Mouse (Mus musculus): ENCODE measurements around the gene Ccdc84. TPM values are rescaled to one million over a fixed set of nuclear protein-coding genes. Genes with fewer than 3 reads are reported as not detected.
"Not testable (repeated sequence)": the region's sequence is repeated elsewhere in the genome, so short reads cannot be mapped to it uniquely, and the experiment has no call there.

Gene Ccdc84
- total RNA-seq, 2 experiments from 2014 or later = 14.7 to 18.9 TPM

DNA sequence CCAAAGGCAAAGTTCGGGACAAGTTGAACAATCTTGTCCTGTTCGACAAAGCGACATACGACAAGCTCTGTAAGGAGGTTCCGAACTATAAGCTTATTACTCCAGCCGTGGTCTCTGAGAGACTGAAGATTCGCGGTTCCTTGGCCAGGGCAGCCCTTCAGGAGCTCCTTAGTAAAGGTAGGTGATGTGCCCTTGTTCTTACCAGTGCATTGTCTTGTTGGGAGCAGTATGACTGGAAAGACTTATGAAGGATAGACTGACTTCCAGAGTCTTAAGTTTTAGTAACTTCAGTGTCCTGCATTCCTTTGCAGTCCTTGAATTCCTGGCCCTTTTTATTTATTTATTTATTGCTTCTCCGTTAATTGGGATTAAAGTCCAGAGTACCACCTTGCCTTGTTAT lies 9.7 kb downstream of the Ccdc84 start:
- not testable (repeated sequence) for DNase-seq

DNA sequence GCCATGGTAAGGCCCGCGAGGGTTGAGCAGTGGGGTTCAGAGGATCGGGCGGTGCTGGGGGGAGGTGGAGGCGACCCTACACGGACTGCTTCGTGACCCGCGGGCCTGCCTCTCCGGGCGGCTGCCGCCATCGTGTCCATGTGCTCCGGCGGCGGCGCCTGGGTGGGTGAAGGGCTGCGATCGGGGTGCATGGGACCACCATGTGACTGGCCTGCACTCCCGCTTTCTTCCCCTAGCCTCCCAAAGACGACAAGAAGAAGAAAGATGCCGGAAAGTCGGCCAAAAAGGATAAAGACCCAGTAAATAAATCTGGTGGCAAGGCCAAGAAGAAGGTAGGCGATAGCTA lies 10.6 kb downstream of the Ccdc84 start:
- no peak for DNase-seq

DNA sequence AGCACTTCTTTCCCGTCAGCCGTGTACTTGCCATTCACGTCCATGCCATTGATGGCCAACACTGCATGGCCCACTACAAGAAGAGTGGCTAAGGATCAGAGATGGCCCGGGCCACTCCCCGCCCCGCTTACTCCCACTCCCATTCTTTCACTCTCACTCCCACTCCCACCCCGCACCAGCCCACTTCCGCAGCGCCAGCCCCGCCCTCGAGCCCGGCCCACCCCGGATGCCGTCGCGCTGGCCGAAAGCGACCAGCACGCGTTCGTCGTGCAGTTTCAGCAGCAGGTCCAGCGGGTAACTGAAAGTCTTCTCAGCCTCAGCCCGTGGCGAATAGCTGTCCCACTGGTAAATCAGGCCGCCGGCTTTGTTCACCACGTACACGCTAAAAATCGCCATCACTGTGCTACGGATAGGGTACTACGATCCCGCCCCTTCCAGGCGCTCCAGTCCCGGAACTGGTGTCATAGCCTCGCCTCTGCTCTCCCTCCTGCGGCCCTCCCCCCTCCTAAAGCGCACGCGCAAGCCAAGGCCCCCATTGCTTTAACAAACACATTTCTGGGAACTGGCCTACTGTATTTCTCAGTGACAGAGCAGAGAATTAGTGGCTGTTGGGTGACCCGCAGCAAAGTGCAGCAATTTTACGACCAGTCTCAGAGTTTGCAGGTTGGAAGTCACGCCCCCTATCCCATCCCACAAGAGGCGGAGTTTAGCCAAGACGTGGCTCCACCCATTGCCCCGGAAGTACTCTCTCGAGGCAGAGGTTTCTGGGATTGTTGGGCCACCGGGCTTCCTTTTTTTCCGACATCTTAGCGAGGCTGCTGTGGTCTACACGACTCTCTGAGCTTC lies 11.2 kb downstream of the Ccdc84 start, which contains the start of the genes Rps25 and Trappc4:
TSS of gene Rps25 (plus strand) at position 234 of the 846 bp plus-strand sequence.
TSS of gene Trappc4 (minus strand) at position 695 of the 846 bp plus-strand sequence.
- peak; percentile 93 to 95 for DNase-seq

GRCm38 (mm10) chr9:44405011-44405410 lies 13.4 kb downstream of the Ccdc84 start:
- DNase-seq = no peak

DNA sequence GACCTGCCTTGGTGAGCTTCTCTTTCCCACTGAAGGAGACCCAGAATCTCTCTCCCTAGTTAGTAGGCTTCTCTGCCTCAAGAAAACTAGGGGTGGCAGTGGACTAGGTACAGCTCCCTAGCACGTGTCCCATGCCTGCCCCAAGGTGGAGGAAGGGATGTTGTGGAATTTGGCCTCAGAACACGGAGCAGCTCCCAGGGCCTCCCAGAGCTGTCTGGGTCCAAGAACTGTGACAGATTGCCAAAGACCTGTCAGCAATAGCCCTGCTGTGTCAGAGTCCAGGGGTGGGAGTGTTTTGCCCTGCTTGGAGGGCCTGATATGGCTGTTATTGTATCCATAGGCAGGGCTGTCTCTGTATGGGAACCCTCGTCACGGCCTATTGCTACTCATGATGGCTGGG lies 17.3 kb downstream of the Ccdc84 start:
- peak in 1 of 2 experiments; percentile 49 for DNase-seq

- DNase-seq = no peak
These were observed 18.6 kb downstream of the Ccdc84 start for GRCm38 (mm10) chr9:44399795-44400114.

DNA sequence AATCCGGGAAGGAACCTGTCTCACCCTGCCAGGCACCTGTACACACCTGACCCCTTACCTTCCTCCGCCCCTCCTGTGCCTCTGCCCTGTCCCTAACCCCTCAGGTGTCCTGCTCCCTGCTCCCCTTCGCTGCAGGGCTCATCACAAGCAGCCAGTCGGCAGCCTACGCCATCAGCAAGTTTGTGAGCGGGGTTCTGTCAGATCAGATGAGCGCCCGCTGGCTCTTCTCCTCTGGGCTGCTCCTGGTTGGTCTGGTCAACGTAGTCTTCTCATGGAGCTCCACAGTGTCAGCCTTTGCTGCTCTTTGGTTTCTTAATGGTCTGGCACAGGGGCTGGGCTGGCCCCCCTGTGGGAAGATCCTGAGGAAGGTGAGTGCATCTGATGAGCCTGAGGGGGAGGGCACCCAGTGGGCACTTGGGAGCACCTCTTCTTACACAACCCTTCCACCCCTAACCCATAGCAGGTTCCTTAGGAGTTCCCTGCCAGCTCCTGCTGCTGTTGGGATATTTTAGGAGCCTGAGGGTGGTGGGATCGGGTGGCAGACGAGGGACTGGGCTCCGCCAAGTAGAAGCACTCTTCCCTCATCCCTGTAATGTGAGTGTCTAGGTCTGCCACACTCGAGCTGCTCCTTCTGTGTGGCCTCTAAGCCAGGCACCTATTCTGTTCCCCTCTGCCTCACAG lies 19.1 kb downstream of the Ccdc84 start:
- DNase-seq = no peak

DNA sequence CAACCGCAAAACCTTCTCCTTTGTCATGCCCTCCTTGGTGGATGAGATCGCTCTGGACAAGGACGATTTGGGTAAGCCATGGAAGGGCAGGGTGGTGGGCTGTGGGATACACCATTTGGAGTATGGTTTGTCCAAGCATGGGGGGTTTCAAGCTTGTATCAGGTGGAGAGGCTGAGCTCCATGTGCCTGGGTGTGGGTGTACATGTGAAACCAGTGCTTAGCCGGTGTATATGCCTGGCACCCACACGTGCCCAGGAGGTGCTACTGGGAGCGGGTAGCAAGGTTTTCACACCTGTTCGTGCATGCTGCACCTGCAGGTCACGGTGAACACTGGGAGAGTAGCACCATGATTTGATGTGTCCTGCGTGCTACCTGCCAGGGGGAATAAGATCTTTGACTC lies 19.8 kb downstream of the Ccdc84 start:
- no peak for DNase-seq

GRCm38 (mm10) chr9:44398087-44398486 lies 20.3 kb downstream of the Ccdc84 start:
- DNase-seq = no peak

GRCm38 (mm10) chr9:44396684-44397411 lies 21.5 kb downstream of the Ccdc84 start, which contains the start of gene Slc37a4:
Slc37a4 (plus strand) TSS chr9:44396852.
- DNase-seq = peak; percentile 99

DNA sequence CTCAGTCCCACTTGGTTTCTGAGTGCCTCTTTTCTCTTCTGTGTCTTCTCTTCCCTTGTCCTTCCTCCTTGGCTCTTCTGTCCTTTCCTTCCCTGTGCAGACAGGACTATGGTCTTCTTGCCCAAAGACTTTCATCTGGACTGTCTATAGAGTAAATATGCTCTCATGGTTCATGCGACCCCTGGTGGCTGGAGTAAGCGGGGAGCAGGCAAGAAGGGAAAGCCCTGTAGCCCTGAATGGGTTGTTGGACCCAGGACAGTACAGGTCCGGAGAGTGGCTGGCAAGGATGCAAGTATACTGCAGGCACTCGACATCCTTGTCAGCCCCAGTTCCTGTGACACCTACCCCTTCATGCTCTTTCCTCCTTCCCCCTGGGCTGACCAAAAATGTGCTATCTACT lies 26.9 kb downstream of the Ccdc84 start:
- peak; percentile 78 to 87 for DNase-seq

DNA sequence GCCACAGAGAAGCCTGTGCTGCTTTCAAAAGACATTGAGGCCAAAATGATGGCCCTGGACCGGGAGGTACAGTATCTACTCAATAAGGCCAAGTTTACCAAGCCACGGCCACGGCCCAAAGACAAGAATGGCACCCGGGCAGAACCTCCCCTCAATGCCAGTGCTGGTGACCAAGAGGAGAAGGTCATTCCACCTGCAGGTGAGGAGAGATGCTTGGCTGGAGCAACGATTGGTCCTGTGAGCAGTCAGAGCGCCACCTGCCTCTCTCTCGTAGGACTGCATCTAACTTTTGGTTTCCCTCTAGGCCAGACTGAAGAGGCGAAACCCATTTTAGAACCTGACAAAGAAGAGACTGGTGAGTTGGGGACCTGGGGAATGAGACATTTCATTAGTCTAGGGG lies 29.1 kb downstream of the Ccdc84 start:
- DNase-seq = peak; percentile 37 to 71

- DNase-seq = no peak
These were observed 31.1 kb downstream of the Ccdc84 start for GRCm38 (mm10) chr9:44387221-44387620.

GRCm38 (mm10) chr9:44384596-44384995 lies 33.8 kb downstream of the Ccdc84 start:
- DNase-seq = no peak

DNA sequence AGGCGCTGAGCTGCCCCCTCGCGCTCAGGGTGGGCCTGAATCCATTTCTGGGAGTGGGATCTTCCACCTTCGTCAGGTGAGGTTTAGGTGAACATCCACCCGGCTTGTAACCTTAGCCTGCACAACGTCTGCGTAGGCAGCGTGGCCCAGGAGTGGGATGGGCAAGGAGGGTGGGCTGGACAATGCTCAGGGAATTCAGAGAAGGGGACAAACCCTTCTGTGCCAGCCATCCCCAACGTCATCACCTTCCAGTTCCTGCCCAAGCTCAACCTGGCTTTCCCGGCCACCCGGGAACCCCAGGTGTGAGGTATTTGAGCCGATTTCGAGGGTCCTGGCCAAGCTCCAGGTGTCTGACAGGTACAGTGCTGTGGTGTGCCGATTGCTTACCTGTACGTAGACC lies 38.5 kb downstream of the Ccdc84 start:
- DNase-seq = no peak

DNA sequence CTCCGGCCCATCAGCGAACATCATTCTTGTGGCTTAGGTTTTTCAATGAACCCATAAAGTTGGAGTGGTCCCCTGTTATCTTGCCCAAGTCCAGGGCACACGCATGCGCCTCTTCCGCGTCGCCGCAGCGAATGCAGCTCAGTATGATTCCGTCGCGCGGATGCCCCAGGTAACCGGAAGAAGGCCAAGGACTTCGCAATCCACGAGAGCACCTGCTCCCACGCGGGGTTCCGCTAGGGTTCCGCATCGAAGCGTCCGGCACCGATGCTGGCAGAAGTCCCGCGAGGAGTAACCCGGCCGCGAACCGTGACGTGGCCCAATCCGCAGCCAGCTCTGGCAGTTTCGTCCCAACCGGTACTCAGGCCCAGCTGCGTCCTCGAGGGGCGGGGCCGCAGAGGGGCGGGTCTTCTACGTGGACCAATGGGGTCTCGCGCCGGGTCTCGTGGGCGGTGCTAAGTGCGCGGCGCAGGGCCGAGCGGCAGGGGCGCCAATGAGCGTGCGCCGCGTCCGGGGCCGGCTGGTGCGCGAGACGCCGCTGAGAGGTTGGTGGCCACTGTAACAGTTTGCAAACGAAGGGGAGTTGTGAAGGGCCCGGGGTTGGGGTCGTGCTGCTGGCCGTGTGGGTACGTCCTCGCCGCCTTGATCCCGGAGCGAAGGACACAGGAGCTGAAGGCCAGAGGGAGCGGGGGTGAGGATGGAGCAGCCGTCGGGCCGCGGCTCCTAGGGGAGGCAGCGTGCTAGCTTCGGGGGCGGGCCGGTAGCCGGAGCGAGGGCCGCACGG lies 39.1 kb downstream of the Ccdc84 start, which contains the start of gene Hyou1:
TSS of gene Hyou1 (plus strand) at position 437 of the 781 bp plus-strand sequence.
- DNase-seq = peak; percentile 99

GRCm38 (mm10) chr9:44378153-44378730 lies 40.1 kb downstream of the Ccdc84 start:
- DNase-seq = no peak

- DNase-seq = not testable (repeated sequence)
These were observed 41.0 kb downstream of the Ccdc84 start for GRCm38 (mm10) chr9:44377335-44377734.

DNA sequence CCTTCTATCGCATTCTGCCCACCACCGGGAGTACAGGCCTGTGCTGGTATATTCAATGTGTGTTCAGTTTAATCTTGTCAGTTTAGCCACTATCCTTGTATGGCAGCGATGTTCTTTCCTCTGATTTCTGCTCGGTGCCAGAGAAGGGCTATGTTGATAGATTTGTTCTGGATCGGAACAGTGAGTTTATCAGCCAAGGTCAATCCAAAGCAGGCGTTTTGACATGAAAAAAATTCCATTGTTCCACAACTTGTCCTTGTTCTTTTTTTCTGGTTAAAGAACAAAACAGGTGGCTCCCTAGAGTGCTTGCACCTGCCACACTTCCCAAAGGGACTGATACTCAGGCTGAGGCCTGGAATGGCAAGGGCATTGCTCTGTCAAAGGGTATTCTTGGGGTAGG lies 42.2 kb downstream of the Ccdc84 start:
- DNase-seq = peak in 1 of 2 experiments; percentile 36

- no peak for DNase-seq
These were observed 45.0 kb downstream of the Ccdc84 start for GRCm38 (mm10) chr9:44373386-44373785.

DNA sequence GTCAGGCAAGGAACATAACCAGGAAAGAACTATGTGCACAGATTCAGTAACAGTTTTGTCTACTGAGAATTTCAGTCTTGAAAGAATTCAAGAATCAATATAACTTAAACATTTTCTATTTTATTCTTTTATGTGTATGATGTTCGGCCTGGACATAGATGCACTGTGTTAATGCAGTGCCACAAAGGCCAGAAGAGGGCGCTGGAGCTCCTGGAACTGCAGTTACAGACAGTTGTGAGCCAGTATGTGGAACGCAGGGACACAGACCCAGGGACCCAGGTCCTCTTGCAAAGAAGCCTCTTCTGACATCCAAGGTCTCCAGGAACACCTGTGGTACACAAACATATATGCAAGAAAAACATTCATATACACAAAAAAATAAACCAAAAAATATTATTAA lies 53.9 kb downstream of the Ccdc84 start:
- peak; percentile 50 to 57 for DNase-seq

Data from adrenal gland, postnatal 36 days (tissue).